Mouse (Mus musculus) layer of hippocampus, adult 18-20 months (tissue): ENCODE results near the gene Snrpb. TPM values are rescaled to one million over a fixed set of nuclear protein-coding genes. Genes with fewer than 3 reads are reported as not detected.

Experiments used
- DNase-seq, 2 experiments: peaks; one replicate each; pipeline ENCODE4 v3.0.0; 2022; ENCODE audit warnings: low spot score in 2 of 2
- long read RNA-seq: library from polyadenylated mRNA; stranded (forward); transcript quantifications from one replicate; pipeline ENCODE4 v2.0.0, GENCODE M21; 2021
- total RNA-seq, 2 experiments: library from RNA; stranded (reverse); gene quantifications; 2 replicates each; pipeline ENCODE4 v1.2.3; 2021

Snrpb gene
- 100 to 1,000 TPM; 113 to 115 TPM for total RNA-seq
- long read RNA-seq, transcript Snrpb-201 (7 exons, 1,161 nt): major isoform, 73 of 93 reads
- long read RNA-seq, partial matches to known transcripts: 6 of 93 reads
- long read RNA-seq, other reads (novel, unspliced or antisense): 10 of 93 reads

DNA sequence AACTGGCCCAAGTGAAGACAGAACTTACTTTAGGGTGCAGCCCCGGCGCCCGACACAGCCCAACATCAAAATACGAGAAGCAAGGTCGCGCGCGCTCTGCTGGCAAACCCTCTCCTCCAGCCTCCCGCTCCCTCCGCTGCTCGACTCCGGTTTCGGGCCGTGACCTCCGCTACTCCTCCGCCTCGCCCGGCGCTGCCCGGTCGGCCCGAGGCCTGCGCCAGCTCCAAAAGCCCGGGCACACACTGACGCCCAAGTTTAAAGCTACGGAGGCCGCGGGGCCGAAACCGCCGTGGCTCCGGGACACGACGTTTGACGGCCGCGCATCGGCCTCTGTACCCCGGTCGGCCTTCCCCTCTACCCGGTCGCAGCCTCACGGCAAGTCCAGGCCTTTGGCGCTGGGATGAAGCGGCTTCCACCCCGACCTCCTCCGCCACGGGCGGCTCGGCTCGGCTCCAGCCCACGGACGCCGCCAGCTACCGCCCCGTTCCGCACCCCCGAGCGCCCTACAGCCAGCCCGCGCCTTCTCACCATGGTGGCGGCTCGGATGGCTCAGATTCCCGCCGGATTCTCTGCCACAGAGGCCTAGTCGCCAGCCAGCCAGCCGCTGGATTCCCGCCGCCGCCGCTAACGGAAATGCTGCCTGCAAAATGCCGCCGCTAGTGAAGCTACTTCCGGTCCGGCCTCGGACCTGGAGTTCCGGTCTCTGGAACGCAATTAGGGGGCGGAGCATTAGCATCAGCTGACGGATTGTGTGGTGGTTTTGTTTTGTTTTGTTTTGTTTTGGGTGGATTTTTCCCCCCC, at the start of gene Snrpb:
Gene Snrpb, minus strand, starts transcription at position 698 of the 801 bp plus-strand sequence.
- peak; percentile 85 to 92 for DNase-seq

DNA sequence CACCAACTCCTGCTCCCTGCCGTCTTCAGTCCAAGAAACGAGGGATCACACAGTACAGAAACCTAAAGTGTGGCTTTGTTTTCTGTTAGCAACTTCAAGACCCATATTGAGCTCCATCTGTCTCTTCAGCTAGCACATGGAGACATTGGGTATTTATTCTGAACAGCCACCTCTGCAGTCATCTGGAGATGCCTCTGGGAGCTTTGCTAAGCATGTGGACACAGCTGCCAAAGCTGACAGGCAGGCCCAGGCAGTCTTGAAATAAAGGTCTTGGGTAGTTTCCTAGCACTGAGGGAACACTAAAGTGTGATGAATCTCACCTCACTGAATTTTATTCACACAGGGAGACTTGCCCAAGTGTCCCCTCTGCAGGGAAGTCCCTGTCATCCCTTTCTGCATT, 32.4 kb upstream of the Snrpb start:
- peak; percentile 22 to 56 for DNase-seq

DNA sequence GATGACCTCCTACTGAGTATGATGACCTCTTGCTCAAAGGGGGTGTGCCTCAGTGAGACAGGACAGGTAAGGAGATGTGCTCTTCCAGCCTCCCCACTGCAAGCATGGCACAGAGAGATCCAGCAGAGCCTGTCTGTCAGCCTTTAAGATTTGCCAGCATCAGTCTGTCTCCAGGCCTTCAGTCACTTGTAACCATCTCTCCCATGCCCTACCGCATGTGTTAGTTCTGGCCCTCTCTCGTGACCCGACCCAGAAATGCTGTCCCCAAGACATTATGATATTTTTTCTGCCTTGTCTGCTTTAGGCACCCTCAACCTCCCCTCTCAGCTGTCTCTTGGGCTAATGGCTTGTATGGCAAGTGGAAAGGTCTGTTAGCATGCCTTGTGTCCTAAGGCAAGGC, 30.4 kb upstream of the Snrpb start:
- DNase-seq: no peak

DNA sequence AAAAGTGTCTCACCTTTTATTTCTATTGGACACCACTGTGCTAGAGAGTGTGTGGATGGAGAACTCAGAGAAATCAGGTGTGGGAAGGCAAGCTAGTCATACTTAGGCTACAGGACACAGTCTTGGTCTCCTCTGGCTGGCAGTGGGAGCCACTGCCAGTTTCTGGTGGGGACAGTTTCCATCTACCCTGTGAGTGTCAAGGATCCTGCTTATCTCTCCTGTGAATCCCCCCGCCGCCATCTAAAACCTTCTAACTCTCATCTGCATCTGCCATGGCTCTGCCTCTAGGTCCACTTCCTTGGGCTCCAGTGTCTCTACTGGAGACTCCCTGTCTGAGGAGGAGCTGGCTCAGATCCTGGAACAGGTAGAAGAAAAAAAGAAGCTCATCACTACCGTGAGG, 28.8 kb upstream of the Snrpb start:
- DNase-seq: no peak

DNA sequence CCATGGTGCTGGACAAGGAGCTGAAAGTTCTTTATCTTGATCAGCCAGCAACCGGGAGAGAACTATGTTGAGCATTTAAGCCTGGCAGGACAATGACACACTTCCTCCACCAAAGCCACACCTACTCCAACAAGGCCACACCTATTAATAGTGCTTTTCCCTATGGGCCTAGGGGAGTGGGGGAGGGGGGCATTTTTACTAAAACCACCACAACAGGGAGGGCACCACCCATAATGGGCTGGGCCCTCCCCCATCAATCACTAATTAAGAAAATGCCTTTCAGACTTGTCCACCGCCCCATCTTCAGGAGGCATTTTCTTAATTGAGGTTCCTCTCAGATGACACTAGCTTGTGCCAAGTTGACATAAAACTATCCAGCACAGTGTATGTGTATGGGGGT, 28.2 kb upstream of the Snrpb start:
- no peak for DNase-seq

DNA sequence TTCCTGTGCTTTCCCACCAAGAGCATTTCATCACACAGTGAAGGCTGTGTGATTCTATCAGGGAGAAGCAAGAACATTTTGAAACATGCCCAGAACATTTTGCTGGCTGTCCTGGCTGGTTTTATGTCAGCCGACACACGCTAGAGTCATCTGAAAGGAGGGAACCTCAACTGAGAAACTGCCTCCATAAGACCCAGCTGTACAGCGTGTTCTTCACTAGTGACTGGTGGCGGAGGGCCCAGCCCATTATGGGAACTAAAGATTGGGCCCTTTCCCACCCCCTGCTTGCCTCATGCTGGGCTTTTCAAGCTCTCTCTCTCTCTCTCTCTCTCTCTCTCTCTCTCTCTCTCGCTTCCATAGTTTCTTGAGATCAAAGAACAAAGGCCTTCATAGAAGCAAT, 21.8 kb upstream of the Snrpb start:
- no peak for DNase-seq

DNA sequence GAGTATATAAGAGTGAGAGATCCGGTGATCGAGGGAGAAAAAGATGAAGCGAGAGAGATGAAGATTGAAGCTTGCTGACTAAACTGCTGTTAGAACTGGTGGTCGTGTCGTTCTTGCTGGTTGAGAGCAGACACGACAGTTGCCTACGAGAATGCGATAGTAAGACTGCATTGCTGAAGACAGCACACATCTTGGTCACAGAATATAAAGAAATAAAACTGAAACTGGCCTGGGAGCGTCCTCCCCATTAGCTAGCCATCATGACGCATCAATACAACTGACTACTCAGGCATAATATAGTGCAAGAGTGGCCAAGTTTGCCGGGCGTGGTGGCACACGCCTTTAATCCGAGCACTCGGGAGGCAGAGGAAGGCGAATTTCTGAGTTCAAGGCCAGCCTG, 15.7 kb upstream of the Snrpb start, which contains the start of gene Tmc2:
Gene Tmc2, plus strand, starts transcription at position 301 of the 400 bp plus-strand sequence.
- no peak for DNase-seq

DNA sequence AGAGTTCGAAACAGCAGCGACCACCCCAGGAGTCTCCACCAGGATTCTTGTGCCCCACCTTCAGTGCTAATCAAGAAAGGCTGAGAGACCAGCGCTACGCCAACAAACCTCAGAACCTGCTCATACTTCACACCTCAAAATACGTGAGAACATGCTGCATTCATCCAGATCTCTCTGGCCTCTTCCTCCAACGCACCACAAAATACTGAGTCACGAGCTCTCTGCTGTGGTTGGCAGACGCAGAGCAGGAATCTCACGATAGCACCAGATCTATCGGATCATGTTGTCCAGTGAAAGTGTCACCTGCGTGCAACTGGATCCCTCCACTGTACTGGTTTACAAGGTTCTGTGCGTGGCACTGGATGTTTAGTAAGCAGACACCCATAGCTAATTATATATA, 9.2 kb upstream of the Snrpb start:
- DNase-seq: no peak

DNA sequence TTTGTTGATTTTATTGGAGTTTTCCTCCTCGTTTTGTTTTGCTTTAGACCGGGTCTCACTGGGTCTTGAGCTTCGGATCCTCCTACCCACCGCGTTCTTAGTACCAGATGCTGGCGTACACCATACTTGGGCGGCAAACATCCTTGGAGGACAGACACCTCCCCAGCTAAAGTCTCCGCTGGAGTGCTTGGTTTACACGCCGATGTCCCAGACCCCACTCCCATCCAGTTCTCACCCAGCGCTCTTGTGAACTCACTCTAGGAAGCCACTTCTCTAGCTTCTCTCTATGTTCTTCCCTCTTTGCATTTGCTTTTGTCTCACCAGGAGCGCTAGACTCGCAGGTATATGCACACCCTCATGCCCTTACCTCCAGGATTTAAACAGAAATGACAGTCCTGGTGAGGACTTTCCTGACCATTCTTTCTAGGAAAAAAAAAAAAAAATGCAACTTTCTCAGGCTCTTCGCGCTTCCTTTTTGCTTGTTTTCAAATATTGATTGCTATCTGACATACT, 360 bp upstream of the Snrpb start:
- peak in 1 of 2 experiments; percentile 31 for DNase-seq

DNA sequence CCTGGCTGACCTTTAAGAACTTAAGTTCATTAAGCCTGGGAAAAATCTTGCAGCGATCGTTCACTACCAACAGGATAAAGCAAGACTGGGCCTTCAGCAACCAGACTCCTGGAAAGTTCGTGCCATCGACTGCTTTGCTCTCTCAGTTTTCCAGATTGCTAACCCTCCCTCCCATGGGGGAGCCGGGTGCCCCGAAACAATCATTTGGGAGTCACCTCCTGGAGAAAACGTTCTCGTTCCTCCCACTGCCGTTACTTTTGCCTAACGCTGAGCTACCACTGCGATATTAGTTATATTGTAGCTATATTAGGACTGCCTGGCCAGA, 860 bp downstream of the Snrpb start:
- DNase-seq: no peak

DNA sequence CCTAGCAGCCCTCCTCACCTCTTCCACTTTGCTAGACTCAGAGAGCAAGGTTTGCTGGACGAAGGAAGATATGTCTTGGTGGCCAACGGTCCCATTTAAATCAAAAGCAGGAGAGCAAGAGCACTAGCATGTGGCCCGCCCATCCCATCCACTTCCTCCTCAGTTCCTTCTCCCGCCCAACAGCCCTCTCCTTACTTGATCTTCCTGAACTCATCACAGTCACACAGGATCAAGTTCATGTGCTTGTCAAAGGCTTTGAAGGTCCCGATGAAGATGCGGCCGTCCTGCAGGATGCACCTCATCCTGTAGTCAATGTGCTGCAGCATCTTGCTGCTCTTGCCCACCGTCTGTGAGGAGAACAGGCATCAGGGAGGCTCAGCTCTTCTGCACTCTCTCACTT, 2.4 kb downstream of the Snrpb start:
- DNase-seq: no peak

DNA sequence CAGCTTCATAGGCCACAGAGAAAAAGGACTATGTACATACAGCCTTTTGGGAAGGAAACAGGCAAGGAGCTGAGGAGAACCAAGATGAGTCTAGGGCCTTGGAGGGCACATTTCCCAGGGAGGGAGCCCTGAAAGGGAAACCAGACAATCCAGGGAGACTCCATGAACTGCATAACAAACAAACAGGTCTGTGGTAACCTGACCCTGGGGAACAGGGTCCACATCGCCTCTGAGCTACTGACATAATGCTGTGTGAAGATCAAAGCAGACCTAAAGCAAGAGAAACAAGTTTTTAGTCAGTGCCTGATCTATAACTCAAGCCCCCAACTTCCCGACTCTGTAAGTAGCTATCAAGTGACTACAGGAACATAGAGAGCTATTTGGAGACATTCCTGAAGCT, 7.5 kb downstream of the Snrpb start:
- DNase-seq: no peak

DNA sequence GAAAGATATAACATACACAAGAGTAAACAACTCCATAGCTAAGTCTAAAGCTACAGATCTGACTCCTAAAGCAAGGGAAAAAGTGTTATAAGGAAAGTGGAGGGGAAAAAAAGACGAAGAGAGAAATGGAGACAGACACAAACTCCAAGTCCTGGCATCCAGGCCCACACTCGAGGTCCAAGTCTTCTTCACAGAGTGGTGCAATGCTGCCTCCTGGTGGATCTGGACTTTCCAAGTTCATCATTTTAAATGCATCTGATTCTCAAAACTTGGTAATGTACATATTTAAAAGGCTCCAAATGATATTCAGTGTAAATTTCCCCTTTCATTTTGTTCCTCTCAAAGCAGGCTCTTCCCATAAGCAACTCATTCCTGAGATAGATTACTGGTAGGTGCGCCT, 11.3 kb downstream of the Snrpb start:
- DNase-seq: peak; percentile 48 to 81

DNA sequence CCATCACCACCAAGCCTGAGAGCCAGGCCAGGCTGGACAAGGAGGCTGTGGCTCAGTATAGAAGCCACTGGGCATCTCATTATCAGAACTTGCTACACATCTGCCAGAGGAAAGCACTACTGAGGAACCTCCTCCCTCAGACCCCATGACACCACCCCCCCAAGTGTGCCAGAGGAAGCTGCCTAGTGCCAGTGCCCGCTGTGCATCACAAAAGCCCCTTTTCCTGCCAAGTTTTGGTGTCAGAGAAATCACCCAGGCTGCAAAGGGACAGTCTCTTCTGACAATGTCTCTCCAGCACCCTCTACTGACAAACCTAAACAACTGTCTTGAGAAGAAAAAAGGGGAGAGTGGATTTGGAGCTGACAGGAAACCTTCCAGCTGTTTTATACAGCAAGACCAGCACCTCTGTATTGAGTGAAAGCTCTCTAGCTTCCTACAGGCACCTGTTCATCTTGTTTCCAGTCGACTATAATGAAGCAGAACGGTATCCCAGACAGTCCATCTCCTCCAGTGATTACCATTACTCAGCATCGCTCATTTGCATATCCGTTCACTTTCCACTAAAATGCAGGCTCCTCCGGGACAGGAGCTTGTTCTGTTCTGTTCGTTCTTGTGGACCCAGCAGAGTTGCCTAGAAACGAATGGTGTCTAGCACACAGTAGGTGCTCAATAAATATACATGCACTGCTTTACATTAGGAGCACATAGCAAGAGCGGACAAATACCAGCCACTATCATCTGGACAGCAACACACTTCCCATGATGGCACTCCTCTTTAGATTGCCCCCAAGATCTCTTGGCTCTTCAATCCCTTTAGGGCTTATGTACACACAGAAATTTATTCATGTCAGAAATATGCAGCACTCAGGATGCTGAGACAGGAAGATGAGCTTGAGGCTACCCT, 12.6 kb downstream of the Snrpb start:
- DNase-seq: peak; percentile 27 to 71

DNA sequence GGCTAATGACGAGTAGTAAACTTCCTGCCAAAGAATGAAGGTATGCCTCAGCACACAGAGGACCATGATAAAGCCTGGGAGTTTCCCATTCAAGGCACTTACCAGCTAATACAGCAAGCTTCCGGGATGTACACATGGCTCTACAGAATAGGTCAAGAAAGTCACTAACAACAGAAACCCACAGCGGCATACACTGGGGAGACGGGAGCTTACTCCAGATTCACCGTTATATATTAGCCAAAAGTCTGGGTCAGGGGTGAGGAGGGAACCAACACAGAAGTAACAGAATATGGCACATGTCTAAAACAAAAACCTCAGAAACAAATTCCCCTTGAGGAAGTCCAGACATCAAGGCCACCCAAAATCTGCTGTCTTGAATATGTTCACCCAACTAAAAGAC, 16.5 kb downstream of the Snrpb start:
- DNase-seq: no peak

DNA sequence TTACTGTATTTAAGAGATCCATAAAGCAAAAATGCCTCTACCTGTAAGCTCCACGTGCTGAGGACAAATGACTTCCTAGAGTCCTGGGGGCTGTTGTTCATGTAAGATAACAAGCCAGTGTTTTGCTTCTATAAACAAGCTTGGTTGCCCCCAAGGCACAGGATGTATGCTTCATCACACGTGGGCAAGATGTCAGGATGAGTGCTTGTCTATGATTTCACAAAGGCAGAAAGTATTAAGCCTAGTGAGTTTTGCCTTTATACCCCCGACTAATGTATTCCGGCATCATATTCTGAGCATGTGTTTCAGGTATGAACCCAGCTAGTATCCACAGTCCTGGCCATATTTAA, 21.1 kb downstream of the Snrpb start:
- no peak for DNase-seq

DNA sequence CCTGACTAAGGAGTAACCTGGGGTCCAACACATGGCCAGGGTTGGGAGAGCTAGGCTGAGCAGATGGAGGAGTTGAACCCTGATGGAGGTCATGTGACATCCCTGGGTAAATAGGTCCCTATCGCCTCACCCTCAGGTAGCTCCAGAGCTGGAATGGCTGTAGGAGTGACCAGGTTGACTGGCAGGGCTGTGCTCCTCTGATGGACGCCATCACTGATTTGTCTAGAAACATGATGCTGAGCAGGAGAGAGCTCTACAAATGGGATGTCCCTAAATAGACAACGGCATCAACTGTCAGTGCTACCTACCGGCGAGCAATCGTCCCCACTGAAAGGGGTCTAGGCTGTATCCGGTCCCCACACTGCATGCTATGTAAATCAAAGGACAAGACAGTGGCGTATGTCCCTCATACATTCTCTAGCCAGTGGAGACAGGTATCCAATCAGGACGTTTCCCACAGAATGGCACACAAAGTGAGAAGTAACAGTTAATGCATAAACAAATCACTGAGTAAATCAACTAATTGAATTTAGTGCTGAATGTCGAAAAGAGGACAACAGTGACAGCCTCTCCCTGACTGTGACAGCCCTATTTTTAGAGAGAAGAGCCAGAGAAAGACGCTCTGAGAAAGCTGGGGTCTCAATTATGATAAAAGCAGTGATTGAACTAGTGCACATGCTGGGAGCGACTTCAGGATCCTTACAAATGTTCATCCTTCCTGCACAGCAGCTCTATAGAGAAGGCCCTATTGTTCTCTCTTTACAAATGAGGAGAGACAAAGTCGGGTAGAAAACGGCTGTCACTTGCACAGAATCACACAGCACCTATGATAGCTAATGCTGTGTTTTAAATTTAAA, 21.7 kb downstream of the Snrpb start:
- no peak for DNase-seq

DNA sequence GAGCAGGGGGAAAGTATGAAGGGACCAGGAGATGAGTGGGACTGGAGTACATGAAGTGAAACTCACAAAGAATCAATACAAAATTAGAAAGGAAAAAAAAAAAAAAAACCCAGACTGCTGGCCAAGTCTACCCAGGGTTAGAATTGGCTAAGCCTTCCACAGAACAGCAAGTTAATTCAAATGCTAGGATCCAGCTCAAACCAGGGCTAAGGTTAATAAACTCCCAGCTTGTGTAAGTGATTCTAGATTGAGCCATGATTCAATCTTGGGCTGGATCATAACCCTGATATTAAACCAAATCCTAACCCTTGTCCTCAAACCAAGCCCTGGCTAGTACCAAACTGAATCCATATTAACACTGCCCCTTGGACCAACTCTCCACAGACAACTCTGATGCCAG, 23.4 kb downstream of the Snrpb start:
- DNase-seq: no peak

DNA sequence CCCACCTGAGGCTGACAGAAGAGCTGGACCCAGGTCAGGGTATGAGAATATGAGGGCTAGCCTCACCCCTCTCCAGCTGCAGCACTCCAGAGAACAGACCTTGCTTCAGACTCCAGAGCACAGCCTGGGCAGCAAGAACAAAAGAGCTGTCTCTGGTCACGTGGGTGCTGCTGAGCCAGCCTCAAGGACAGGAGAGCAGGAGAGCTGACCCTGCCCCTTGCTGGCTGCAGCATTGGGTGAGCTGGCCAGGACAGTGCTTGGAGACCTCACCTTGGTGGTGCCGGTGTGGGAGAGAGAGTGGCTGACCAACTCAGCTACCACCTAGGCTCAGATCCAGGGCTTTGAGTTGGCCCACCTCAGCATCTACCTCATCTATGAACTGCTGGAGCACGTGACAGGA, 24.0 kb downstream of the Snrpb start:
- DNase-seq: no peak

DNA sequence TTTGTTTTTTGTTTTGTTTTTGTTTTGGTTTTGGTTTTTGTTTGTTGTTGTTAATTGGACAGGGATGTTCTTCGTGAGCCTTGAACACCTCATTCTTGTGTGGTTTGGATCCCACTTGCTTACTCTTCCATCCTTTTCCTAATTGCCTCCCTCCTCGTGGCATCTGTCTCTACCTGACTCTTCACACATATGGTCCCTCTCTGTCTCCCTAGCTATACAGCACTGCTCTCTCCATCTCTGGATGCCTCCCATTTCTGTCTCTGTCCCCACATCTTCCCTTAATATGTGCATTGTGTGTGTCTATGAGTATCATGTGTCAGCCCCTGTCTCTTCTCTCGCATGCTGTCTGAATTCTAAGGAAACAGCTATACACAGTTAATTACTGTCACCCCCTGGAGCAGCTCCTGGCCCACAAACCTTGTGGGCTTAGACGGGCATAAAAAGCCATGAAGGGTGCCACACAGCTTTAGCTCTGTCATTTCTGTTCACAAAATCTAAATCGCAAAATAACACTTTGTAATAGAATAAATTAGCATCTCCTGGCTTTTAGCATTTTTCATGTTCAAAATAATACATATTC, 33.0 kb downstream of the Snrpb start:
- DNase-seq: no peak
